Mouse (Mus musculus): ENCODE data around the gene Kcnj10.

The Kcnj10 gene

DNA sequence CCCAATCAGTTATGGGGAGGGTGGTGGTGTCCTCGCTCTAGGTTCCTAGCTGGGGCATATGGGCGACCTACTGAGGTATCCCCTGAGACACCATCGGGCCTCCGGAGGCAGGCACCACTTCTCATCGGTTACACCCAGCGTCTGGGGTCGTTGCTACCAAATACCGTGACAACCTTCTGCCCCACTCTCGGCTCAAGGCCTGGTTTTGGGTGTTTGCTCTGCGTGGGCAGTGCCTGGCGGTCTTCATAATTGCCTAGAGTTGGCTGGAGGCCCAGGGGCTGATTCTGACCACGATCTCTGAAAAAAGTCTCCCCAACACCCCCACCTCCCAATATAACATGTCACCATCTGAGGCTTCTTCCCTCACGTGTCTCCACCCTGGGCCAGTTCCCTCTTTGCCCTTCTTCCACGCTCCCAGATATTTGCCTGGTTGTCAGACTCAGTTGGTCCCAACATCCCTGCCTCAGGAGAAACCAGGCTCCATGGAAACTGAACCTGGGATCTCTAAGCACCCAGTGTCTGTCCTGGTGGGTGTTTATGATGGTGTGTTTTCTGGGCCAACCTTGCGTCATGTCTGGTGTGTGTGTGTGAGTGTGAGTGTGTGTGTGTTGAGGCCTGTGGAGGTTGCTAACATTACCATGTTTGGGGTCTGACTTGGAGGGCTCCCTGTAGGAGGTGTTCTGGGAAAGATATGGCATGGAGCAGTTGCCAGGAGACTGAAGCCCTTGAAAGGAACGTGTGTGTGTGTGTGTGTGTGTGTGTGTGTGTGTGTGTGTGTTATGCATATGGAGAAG, 28.0 kb upstream of the Kcnj10 start:
- peak; percentile 48 for DNase-seq

DNA sequence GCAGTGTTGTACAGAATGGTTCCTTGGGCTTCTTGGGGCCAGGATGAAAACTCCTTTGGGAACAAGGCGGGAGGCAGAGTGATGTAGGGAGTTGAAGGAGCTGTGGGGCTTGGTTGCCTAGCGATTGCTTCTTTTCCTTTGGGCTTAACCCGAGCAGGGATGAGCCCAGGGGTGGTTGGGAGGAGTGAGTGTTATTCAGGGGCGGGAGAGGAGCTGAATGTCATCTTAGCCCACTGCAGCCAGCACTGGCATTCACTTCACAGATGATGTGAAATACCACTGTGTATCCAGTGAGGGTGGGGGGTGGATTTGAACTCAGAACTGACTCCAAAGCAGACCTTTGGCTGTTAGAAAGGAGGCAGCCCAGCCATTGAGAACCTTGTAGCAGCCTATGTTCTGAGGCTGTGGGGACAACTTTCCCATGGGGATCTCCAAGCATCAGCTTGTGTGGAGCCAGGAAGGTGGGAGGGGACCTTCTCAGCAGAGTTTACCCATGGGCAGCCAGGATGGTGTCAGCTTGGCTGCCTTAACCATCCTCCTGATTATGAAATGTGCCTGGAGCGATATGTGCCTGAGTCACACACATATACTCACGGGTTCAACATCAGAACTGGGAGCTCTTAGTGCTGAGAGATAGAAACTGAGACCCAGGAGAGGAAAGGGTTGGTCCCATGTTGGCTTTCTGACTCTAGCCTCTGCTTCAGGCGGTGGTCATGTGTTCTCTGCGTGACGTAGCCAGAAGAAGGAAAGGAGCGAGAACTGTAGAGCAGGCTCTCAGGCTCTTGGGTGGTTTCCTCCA, 27.2 kb upstream of the Kcnj10 start:
- DNase-seq: no peak

DNA sequence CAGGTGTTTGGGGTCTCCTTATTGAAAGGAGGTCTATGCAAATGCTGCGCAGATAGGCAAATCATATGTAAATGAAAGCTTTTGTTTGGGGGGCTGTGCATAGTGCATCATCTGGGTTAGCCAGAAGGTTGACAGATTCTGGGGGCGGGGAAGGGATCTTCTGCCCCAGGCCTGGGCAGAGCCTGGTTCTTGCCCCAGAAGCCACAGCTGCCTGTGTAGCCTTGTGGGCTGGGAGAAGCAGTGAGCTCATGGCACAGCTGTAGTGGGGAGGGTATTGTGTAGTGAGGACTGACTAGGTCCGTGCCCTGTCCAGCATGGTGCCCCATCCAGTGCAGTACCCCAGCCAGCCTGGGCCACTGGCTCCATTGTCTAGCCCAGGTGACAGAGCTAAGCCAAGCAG, 26.1 kb upstream of the Kcnj10 start:
- no peak for DNase-seq

DNA sequence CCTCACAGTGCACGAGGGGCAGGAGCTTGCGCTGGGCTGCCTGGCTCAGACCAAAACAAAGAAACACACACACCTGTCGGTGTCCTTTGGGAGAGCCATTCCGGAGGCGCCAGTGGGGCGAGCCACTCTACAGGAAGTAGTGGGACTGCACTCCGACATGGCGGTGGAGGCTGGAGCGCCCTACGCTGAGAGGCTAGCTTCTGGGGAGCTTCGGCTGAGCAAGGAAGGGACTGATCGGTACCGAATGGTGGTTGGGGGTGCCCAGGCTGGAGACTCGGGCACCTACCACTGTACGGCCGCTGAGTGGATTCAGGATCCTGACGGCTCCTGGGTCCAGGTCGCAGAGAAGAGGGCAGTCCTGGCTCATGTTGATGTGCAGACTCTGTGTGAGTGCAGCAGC, 23.6 kb upstream of the Kcnj10 start:
- no peak for DNase-seq

DNA sequence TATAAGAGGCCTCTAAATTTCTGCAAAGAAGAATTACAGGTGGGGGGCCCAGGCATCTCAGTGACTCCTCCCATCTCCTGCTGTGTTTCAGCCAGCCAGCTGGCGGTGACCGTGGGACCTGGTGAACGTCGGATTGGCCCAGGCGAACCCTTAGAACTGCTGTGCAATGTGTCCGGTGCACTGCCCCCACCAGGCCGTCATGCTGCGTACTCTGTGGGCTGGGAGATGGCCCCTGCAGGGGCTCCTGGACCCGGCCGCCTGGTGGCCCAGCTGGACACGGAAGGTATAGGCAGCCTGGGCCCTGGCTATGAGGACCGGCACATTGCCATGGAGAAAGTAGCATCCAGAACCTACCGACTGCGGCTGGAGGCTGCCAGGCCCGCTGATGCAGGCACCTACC, 23.1 kb upstream of the Kcnj10 start:
- no peak for DNase-seq

DNA sequence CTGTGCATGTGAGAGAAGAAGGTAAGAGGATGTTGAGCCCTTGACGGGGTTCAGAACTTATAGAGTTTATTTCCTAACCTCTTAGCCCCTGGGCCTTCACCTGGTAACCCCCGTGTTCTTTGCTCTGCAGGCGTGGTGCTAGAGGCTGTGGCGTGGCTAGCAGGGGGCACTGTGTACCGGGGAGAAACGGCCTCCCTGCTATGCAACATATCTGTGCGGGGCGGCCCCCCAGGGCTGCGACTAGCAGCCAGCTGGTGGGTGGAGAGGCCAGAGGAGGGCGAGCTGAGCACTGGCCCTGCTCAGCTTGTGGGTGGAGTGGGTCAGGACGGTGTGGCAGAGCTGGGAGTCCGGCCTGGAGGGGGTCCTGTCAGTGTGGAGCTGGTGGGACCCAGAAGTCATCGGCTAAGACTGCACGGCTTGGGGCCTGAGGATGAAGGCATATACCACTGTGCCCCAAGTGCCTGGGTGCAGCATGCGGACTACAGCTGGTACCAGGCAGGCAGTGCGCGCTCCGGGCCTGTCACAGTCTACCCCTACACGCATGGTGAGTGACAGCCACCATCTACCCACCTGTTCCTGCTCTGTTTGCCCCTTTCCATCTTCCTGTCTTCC, 22.5 kb upstream of the Kcnj10 start:
- DNase-seq: no peak

DNA sequence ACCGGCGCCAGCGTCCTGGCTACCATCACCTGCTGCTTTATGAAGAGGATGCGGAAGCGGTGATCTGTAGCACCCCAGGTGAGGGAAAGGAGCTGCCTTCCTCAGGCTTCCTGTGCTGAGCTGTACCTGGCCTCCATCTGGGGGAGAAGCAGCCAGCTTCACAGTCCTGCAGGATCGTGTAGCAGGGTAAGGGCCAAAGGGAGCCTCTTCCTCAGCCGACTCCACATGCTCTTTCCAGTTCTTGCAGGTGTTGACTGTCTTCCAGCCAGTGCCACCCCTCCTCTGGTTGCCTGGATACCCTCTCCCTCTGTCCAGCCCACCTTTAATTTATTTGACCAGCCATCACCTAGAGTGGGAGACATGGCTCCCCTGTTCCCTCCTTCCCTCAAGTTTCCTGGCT, 21.7 kb upstream of the Kcnj10 start:
- DNase-seq: no peak

DNA sequence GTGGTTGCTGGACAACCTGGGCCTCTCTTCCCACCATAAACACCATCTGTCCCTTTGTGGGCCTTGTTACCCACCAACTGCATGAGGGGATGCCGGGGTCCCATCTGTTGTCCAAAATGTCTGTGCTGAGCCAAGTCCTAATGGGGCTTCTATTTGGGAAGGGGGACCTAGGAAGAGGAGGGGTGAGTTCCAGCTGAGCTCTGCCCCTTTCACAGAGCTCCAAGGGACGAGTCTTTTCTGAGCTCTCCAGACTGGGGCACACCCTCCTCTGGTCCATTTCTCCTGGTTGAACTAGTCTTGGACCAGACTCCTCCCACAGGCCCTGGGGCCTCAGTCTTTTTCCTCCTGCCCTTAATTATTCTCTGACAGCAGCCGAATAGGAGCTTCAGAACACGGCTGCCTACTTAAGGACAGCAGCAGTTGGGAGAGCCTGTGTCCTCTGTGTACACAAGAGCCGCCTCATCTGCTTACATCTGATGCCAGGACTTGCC, 21.0 kb upstream of the Kcnj10 start:
- DNase-seq: no peak

DNA sequence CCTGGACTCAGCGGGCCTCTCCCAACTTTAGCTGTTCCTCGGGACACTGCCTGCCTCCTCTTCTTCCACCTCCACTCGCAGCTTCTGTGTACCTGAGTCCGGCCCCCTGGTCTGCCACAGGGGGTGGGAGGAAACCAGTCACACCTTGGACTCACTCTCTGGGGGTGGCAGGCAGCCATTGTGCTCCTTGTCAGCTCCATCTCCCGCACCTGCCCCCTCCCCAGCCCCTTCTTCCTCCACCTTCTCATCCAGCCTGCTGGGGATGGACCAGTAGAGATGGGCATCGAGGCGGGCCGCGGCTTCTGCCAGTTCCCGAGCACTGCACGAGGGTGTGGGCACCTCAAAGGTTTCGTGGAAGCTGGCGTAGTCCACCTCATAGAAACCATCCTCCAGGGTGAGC, 18.3 kb upstream of the Kcnj10 start:
- DNase-seq: no peak

DNA sequence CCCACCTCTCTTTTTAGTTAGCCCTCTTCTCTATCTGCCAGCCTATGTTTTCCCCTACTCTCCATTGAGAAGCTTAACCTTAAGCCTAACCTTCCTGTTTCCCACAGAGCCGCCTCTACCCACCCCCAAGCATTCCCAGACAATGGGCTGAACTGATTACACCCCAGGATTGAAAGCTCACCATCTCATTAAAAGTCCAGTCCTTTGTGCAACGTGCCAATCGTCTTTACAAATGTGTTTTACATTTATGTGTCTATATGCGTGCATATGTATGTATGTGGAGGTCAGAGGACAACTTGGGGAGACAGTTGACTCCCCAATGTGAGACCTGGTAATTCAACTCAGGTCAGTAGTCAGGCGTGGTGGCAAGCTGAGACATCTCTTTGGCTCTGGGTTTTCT, 17.7 kb upstream of the Kcnj10 start:
- no peak for DNase-seq

DNA sequence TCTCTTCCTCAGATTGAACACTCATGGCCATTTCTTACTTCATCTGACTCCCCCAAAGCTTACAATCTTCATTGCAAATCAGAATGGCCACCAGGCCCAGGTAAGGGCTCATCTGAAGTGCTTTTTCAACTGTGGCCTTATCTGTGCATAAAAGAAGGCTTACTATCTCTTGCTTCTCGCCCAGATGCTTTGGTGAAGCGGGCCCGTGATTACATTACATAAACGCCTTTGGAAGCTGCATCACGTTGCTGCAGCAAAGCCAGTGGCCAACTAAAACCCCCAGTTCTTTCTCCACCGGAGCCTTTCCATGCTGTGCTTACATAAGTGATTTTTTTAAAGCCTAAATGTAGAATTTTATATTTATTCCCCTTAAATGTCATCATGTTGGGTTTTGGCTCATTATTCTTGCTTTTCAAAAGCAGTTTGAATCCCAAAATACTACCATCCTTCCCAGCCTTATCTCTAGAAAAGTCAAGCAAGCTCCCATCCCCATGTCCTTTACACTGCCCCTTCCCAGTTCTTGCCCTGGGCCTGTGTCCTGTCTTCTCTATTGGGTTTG, 17.1 kb upstream of the Kcnj10 start:
- DNase-seq: no peak

DNA sequence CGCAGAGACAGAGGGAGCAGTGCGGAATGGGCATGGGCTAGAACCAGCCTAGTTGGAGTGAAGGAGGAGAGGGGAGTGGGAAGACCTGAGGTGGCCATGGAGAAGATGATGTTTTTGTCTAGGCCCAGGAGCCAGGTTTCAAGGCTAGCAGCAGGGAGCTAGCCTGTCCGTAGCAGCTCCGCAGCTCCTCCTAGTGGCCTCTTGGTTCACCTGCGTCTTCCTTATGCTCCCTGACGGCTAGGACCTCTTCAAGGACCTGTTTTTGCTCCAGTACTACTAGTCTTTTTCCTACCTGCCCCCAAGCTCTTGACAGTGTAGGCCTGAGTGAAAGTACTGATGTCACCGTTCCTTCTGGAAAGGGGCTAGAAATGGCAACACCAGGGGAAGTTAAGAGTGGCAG, 16.3 kb upstream of the Kcnj10 start:
- peak; percentile 89 for DNase-seq

DNA sequence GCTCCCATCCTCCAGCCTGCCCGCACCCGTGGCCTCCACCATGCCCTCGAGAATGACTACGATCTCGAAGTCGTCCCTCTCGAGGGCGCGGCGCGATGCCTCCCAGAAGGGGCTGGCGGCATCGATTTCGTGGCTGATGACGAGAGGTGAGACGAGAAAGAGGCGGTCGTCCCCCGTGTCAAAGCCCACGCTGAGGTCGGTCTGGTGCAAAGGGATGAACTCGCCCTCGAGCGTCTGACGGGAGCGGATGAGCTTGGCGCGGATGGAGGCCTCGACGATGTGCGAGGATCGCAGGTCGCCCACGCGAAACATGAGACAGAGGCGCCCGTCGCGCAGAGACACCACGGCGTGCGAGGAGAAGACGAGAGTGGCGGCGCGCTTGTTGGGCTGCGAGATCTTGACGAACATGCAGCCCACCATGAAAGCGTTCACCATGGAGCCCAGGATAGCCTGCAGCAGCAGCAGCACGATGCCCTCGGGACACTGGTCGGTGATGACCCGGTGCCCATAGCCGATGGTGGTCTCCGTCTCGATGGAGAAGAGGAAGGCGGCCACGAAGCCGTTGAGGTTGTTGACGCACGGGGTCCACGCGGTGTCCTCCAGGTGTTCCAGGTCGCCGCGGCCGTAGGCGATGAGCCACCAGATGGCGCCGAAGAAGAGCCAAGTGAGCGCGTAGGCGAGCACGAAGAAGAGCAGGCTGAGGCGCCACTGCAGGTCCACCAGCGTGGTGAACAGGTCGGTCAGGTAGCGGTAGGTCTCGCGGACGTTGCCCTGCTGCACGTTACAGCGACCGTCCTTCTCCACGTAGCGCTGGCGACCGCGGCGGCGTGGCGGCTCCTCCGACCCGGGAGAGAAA, 15.1 kb upstream of the Kcnj10 start:
- DNase-seq: peak; percentile 84

DNA sequence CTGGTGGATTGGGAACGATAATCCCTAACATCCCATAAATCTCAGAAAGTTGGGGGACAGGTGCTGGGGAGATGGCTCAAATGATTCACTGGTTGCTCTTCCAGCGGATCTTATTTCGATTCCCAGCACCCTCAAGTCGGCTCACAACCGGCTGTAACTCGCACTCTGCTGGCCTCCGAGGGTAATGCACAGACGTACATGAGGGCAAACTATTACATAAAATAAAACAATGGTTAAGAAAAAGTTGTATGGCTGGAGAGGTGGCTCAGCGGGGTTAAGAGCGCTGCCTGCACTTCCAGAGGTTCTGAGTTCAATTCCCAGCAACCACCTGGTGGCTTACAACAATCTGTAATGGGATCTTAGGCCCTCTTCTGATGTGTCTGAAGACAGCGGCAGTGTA, 14.3 kb upstream of the Kcnj10 start:
- DNase-seq: no peak

DNA sequence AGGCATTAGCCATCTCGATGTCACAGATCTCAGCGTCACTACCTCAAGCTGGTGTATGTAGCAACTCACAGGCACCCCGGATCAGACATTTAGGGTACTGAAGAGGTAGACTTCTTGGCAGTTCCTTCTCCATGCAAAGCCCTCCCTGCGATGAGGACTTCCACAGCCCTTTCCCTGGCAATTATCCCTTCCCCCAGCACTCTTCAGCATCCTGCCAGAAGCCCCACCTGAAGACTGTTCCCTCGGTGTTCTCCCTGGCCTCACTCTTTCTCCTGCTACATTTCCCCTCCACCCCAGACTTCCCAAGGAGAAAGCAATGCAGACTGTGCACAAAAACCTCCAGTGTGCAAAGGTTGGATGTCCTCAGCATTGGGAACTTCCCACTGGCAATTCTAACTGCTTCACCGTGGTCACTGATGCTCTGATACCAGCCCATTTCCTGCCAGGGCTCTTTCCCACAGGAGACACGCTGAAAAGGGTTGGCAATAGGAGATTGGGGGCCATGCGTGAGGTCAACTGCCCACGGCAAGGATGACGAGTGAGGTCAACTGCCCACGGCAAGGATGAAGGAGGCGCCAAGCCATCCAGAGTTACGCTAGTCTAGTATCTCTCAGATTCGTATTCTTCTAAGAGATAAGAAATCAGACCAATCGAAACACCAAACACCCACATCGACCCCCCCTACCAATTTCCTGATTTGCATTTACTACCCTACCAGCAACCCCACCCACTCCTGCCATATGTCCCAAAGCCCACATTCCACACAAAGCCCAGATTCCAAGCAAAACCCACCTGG, 13.6 kb upstream of the Kcnj10 start:
- DNase-seq: no peak

DNA sequence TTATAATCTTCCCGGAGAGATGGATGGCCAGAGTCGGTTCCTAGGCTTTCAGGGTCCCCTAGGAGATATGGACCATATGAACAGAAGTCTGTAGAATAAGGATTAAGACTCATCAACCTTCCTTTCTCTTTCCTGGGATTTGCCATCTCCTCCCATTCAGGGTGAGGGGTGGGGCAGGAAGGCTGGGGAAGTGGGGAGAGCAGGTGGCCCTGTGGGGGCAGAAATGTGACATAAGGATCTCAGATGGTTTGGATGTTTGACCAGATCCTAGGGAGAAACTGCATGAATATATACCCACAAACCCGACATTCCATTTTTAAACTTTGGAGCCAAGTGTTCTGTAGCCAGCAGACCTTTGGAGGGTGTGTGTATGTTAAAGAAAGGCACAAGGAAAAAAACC, 13.0 kb upstream of the Kcnj10 start:
- DNase-seq: no peak

DNA sequence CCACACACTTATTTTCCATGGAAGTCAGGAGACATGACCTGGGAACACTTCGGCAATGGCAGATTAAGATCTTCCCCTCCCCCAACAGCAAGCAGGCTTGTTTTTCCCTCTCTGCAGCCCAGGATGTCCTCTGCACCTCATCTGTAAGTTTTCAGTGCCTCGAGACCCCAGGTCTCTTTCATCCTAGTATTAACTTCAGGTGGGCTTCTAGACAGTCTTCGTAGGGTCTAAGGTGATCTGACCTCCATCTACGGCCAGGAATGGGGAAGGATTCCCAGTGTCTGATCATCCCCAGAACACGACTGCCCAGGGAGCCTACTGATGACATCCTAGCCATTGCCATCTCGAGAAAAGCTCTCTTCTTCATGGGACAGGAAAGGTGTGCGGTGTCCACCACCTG, 12.5 kb upstream of the Kcnj10 start:
- no peak for DNase-seq

DNA sequence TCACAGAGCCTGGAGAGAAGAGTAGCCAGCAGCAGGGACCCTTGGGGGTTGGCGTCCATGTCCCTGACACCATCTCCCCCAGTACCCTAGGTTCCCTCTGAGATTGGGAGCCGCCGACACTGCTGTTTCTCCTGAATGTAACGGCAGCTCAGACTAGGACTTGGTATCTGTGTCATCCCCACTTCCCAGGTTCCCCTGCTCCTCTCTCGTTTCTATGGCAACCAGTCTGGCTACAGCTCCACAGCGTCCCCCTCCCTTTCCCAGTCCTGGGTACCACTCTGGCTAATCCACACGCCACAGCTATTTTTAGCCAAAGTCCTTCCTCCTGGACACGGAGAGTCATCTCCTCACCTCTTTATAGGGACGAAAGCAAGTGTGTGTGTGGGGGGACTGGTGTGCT, 11.9 kb upstream of the Kcnj10 start, which contains the start of gene Kcnj9:
TSS of gene Kcnj9 (minus strand) at position 188 of the 400 bp plus-strand sequence.
- DNase-seq: no peak

DNA sequence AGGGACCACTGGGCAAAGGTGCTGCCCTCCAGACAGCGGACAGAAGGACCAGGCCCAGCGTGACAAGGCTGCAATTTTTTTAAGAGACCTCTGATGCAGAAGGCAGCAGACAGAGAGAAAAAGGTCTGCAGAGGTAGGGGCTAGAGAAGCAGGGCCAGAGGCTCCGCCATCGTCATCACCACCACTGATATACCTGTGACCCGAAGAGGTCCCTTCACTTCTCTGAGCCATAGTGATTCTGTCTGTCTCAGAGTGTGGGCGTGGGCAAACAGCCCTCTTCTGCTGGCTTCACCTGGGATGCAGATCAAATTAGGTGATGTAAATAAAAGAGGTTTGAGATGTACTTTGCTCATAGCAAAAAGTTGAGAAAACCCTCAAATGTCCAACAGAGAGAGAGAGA, 11.4 kb upstream of the Kcnj10 start:
- DNase-seq: no peak

DNA sequence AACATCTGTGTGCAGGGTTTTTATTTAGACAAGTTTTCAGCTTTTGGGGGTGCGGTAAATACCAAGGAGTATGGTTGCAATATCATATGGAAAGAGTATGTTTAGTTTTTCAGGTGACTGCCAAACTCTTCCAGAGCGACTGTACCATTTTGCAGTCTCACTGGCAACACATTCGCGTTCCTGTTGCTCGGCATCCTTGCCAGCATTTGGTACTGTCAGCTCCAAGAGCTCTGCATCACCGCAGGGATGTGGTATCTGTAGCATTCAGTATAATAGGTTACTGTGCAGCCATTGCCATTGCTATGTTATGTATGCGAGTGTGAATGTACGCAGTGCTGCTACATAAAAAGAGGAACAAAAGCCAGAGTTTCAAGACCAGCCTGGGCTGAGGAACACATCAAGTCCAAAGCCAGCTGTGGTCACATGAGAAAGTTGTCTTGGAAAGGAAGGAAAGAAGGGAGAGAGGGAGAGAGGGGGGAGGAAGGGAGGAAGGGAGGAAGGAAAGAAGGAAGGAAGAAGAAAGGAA, 9.5 kb upstream of the Kcnj10 start:
- DNase-seq: no peak

DNA sequence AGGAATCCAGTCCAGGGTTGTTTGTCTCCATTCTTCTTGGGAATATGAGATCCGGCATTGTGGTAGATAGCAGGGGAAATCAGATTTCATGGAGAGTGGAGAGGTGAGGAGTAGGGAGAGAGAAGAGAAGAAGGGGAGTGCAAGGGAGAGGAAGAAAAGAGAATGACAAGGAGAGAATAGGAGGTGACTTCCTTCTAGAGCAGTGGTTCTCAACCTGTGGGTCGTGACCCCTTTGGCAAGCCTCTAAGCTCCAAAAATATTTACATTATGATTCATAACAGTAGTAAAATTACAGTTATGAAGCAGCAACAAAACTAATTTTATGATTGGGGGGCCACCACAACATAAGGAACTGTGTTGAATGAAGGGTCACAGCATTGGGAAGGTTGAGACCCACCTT, 8.1 kb upstream of the Kcnj10 start:
- DNase-seq: no peak

Data from kidney, postnatal 10 days (tissue).